Mouse (Mus musculus): Measurements from ENCODE around the gene Ccnjl. TPM values are rescaled to one million over a fixed set of nuclear protein-coding genes. Genes with fewer than 3 reads are reported as not detected.

Ccnjl gene
- total RNA-seq, 2 experiments from 2014 or later: 9.7 to 9.8 TPM

GRCm38 (mm10) chr11:43621769-43622168 lies 93.2 kb downstream of the Ccnjl start:
- no peak for DNase-seq (ENCODE audit: low spot score in 2 of 2)

- peak in 1 of 2 experiments; percentile 61 for DNase-seq (ENCODE audit: low spot score in 2 of 2)
Measured at GRCm38 (mm10) chr11:43624341-43624740, 95.8 kb downstream of the Ccnjl start.

DNA sequence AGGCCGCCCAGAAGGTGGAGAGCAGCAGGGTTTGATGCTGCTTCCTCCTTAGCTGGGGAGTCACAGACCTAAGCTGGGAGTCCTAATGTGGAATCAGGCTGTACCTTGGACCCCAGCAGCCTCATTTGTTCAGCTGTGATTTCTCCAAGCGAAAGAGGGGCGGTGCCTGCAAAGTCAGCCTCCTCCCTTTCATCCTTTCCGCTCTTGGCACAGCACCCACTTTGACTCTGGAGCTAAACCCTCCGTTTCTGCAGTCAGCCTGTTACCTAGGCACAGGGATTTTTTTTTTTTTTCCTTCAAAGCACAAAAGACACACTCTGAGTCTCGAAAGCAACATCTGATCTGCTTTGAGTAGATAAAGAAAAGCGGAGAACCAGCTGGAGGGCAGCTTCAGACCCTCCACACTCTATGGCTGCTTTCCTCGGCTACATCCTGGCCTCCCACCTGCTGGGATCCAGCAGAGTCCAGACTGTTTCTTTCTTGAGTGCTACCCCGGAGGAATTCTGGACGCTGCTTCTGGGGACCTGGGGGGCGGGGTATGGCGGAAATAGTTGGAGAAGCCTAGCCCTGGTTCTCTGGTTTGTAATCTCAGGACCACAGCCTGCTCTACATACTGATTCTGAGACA lies 97.8 kb downstream of the Ccnjl start:
- DNase-seq (ENCODE audit: low spot score in 2 of 2): peak in 1 of 2 experiments; percentile 47

DNA sequence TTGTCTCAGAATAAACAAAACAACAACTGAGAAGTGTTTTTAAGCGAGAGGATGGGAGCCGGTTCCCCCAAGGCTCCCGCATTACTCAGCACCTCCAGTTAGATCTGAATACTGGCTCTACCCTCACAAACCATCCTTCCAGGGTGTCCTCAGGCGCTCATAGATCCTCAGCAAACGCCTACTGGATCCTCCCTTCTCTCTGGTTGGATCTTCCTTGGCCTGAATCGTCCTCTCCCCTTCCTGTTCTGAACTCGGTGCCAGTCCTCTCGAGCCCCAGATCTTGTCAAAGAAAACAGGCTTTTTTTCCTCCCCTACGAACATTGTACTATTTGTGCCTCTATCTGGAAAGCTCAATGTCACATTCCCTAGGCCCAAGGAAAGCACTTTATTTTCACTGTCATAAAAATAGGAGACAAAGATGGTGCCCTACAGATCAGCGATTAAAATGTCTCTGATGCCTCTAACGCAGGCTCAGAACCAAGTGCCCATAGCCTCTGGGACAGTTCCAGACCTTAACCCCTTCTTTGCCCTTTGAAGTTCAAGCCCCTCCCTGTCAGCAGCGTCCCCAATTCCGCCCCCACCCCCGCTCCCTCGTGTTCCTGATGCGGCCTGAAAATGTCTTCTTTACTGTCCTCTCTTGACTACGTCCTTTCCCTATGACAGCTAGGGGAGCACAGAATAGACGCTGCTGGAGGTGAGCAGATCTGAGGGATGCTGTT lies 98.5 kb downstream of the Ccnjl start:
- DNase-seq (ENCODE audit: low spot score in 2 of 2): peak in 1 of 2 experiments; percentile 21

- DNase-seq (ENCODE audit: low spot score in 2 of 2): no peak
Measured at GRCm38 (mm10) chr11:43631645-43632044, 103.1 kb downstream of the Ccnjl start.

DNA sequence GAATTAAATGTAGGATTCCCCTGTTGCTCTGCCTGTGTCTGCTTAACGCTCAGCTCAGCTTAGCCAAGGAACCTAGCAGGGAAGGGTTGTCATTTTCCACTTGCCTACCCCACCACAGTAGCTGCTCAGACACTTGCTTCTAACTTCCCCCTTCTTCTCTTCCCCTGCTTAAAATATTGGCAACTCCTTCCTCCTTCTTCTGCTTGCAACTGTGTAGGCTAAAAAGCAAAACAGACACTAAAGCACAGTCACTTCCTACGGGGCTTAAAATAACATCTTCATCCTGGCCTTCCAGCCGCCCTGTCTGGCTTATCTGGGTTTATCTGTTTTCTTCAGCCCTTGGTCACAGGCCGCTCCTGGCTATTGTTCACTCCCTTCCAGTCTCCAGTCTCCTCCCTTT lies 104.0 kb downstream of the Ccnjl start:
- DNase-seq (ENCODE audit: low spot score in 2 of 2): peak in 1 of 2 experiments; percentile 42

DNA sequence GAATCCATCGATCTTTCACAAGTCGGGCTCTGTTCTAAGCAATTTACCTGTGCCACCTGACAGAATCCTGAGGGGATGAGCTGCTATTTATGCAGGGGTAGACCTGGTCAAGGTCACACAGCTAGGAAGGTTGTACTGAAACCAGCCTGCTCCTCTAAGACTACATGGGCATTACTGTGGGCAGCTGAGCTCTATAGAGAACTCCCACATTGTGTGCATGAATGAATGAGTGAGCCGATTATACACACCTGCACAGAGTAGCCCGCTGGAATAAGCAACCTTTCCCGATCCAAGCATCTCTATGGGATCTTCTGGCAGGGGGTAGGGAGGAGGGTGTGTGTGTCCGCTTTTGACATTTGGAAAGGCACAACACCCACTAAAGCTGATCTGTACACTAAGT lies 104.6 kb downstream of the Ccnjl start:
- DNase-seq (ENCODE audit: low spot score in 2 of 2): no peak

GRCm38 (mm10) chr11:43633658-43634401 lies 105.2 kb downstream of the Ccnjl start:
- DNase-seq (ENCODE audit: low spot score in 2 of 2): peak in 1 of 2 experiments; percentile 64

Other genes with a start within 250 kb of the Ccnjl start
- gene Pttg1, start 102.5 kb upstream of the Ccnjl start, total RNA-seq (2021): 10 to 100 TPM; 26.4 to 28.5 TPM
- gene Slu7, start 95.0 kb upstream of the Ccnjl start, total RNA-seq (2021): 10 to 100 TPM; 54.0 to 55.2 TPM
- gene C1qtnf2, start 54.5 kb upstream of the Ccnjl start, total RNA-seq (2021): 1 to 10 TPM in 1 of 2 experiments, under 1 TPM in 1; 0.74 to 2.0 TPM
- gene 4933415A04Rik, start 58.3 kb downstream of the Ccnjl start, total RNA-seq (2021): 1 to 10 TPM; 1.4 to 2.0 TPM
- gene Fabp6, start 72.8 kb downstream of the Ccnjl start, total RNA-seq (2021): not detected
- 10 to 100 TPM; 65.4 to 70.4 TPM for gene Pwwp2a, start 153.2 kb downstream of the Ccnjl start, total RNA-seq (2021)
- gene Ttc1, start 219.2 kb downstream of the Ccnjl start, total RNA-seq (2021): 10 to 100 TPM; 60.4 to 61.6 TPM